Mouse (Mus musculus) monocyte, adult 2 months (primary cell): ENCODE results near the gene Svop.

Source experiments
- DNase-seq, 2 experiments: peaks; one replicate each; pipeline ENCODE4 v3.0.0; 2022; ENCODE audit warnings: low spot score in 2 of 2, low read depth in 1 of 2

Gene Svop

DNA sequence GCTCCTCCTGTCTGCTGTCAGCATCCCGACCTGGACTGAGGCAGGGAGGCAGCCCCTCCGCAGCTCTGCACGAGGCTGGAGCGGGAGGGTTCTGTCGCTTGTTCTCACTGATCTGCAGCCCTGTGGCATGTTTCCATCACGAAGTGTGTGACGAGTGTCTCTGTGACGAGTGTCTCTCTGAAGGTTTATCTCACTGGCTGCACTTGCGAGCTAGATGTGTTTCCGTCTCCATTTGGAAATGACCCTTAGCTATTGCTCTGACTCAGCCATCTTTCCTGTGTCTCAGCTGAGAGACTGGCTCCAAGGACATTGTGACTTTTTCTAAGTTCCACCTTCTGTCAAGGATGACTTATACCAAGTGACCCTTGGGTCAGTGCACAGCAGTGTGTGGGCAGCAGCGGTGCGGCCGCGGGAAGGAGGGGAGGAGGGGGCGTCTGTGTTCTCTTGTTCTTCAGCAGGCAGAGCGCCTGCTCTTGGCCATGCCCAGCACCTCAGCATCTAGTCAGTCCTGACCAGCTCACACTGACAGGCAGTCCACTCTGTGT lies 15.1 kb upstream of the Svop start:
- no peak for DNase-seq

DNA sequence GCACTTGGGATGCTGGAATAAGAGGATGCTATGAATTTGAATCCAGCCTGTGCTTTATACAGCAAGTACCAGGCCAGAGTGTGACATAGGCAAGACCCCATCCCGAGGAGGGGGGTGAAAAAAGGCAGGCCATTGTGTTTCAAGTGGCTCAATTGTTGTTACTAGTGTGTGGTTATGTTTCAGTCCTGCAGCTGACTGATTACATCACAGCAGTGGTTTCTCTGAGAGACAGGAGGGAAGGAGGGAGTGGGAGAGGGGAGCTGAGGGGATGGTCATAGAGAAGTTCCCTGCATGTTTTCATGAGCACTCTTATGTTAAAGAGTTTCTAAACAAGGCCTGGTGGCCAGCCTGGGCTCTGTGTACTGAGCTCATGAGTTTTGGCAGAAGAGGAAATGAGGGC lies 11.4 kb upstream of the Svop start:
- no peak for DNase-seq

DNA sequence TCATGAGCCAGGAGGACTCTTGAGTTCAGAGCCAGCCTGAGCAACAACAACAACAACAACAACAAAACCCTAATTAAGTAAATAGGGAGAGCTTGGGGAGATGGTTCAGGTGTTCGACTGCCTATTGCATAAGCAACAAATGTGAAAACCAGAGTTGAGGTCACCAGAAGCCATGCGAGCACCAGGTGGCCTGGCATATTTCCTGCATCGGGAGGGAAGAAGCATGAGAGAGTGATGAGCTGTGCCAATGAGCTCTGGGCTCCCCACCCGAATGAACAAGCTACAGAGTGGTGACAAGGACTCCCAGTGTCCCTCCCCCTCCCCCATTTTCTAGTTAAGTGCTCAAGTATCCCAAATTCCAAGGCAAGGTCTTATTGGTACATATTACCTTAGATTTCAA lies 10.5 kb upstream of the Svop start:
- no peak for DNase-seq

DNA sequence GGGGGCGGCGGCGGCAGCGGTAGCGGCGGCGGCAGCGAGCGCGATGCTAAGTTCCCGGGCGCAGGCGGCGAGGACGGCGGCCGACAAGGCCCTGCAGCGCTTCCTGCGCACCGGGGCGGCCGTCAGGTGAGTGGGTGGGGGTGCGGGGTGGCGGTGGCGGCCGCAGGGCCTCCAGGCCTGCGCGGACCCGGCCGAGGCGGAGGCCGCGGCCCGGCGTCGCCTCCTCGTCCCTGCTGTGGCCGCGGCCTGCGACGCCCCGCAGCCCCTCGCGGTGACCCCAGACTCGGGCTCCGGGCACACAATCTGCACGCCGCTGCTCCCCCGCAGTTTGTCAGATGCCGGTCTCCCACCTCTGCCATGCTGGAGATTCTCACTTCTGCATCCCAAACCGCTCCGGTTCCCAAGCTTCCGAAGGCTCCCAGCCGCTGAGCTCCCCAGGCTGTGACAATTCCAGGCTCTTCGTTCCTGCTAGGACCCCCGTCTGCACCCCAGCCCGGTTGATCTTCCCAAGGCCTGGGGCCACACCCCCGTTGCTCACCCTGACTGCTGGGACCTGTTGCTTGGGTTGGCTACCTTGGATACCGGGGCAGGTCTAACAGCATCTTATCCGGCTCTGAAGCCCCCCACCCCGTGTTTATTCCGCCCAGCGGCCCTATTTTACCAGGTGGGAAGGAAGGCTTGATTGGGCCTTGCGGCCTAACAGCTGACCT lies 9.2 kb upstream of the Svop start:
- no peak for DNase-seq

DNA sequence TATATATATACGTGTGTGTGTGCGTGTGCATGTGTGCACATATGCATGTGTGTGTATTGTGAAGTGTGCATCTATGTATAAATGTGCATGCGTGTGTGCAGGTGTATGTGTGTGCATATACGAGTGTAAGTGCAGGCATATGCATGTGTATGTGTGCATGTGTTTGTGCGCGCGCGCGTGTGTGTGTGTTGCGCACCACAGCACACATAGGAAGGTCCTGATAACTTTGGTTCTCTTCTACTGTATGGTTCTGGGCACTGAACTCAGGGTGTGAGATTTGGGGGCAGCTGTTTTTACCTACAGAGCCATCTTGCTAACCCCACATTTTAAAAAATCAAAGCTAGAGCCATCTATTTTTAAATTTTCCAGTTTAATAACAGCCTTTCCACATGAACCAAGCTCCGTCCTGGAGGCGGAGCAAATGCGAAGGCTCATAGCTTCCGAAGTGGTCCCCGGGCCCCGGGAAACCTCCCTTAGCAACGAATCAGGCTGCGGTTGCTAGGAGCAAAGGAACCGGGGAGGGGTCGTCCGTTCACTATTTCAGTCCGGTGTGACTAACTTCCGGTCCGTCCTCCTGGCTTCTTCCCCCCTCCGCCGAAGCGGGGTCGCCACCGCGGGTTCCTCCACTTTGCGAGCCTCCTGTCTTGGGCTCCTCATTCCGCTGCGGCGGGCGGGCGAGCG lies 8.5 kb upstream of the Svop start:
- DNase-seq: peak; percentile 53 to 75

DNA sequence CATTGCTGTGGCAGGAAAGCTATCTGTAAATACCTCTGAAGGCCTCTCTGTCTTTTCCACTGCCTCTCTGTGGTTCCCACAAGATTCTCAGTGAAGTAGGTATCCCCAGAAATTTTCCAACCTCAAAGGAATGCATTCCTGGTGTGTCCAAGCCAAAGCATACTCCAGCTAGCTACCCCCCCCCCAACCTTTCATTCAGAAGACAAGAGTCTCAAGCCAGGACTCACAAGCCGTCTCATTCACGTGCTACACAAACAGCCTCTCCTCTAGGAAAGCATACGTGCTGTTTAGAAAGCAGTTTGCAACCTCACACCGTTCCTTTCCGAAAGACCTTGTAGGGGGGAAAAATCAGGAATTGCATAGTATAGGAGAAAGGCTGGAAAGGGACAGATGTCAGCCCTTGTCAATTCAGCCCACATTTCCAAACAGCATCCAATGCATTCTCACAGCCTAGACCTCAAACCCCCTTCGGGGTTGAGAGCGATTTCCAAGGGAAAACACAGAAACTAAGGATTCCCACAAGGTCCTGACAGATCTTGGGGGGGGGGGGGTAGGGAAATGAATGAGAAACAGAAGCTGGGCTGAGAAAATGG lies 853 bp downstream of the Svop start:
- no peak for DNase-seq

DNA sequence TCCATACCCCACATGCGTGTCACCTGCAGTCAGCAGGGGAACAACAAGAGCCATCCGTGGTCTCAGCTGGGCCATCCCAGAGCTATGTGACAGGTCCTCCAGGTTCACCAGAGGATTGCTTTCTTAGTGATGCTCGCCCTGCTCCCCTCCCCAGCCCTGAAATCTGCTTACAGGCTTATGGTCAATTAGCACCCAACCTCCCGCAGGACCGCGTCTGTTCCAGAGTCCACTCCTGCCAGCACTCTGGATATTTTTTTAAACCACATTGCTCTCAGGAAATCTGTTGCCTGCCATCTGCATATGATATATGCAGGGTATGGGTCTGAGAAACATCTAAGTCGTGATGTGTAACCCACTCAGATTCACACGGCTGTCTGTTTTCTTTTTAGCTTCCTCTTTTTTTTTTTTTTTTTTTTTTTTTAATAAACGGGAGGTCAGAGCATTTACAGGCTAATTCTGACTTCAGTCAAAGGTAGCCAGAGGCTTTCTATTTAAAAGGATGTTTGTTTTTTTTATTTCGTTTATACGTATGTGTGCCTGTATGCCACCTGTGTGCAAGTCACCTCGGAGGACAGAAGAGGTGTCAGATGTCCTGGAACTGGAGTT lies 3.4 kb downstream of the Svop start:
- no peak for DNase-seq

DNA sequence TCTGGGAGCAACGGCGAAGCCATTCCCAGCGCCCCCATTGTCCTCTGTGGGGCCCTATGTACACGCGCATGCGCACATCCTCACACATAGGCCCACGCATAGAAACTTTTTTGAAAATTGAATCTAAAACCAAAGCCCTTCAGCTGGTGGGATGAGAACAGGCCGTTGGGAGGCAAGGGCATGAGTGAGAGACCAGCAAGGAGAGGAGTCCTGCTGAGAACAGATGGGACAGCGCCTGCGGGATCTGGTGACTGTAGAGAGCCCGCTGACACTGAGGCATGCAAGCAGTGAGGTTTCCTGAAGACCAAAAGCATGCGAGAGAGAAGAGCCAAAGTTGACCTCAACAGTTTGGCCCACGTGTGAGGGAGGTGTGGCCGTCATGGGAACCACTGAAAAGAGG lies 5.9 kb downstream of the Svop start:
- DNase-seq: no peak

DNA sequence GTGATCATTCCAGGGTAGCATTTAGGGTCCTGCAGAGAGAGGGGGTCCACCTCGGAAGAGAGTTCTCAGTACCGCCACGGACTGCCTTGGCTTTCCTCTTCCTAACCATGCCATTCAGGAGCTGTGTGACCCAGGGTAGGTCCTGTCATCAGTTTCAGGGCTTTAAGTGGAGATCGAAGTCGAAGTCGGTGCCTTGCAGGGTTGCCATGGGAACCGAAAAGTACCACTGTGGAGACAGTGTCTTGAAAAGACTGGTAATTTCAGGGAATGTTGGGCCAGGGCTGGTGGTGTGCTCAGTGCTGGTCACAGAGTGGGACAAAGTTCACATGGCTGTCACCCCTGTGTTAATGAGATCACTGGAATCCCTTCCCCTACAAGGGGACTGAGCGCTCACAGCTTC lies 14.4 kb downstream of the Svop start:
- no peak for DNase-seq

- no peak for DNase-seq
These were observed 19.1 kb downstream of the Svop start for GRCm38 (mm10) chr5:114072262-114072661.

GRCm38 (mm10) chr5:114070858-114071257 lies 20.5 kb downstream of the Svop start:
- DNase-seq: no peak

- no peak for DNase-seq
These were observed 23.4 kb downstream of the Svop start for GRCm38 (mm10) chr5:114067982-114068381.

GRCm38 (mm10) chr5:114067543-114067942 lies 23.8 kb downstream of the Svop start:
- no peak for DNase-seq

GRCm38 (mm10) chr5:114066601-114067000 lies 24.8 kb downstream of the Svop start:
- no peak for DNase-seq

GRCm38 (mm10) chr5:114065161-114065560 lies 26.2 kb downstream of the Svop start, which contains the start of gene Usp30:
Usp30 (plus strand) TSS chr5:114065461.
- DNase-seq: no peak

DNA sequence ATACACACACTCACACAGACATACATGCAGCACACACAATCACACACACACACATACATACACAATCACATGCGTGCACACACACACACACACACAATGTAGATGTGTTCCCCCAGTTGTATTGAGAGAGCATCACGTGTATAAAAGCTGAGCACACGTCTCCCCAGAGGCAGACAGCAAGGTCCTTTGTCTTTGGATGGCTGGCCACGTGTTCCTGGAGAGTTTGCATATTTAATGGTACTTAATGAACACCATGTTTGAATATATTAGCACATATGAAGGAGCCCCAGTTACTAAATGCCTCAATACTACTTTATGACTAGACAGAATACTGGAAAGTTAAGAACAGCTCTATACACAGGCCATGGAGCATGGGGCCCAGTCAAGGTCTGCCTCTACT lies 27.4 kb downstream of the Svop start:
- DNase-seq: no peak

DNA sequence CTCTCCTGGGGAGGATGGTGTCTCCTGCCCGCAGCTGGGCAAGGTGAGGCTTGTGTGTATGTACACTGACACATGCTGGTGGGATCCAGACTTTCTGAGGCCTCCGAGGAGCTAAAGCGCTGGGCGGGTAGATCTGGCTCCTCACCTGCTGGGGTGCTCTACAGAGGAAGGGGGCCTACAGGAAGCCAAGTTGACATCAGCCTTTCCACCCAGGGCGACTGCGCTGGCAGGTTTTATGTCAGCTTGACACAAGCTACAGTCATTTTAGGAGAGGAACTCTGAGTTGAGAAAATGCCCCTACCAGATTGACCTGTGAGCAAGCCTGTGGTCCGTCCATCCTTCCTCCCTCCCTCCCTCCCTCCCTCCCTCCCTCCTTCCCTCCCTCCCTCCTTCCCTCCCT lies 29.7 kb downstream of the Svop start:
- no peak for DNase-seq

GRCm38 (mm10) chr5:114057129-114057731 lies 34.1 kb downstream of the Svop start:
- DNase-seq: no peak

- no peak for DNase-seq
These were observed 39.1 kb downstream of the Svop start for GRCm38 (mm10) chr5:114052246-114052761.

DNA sequence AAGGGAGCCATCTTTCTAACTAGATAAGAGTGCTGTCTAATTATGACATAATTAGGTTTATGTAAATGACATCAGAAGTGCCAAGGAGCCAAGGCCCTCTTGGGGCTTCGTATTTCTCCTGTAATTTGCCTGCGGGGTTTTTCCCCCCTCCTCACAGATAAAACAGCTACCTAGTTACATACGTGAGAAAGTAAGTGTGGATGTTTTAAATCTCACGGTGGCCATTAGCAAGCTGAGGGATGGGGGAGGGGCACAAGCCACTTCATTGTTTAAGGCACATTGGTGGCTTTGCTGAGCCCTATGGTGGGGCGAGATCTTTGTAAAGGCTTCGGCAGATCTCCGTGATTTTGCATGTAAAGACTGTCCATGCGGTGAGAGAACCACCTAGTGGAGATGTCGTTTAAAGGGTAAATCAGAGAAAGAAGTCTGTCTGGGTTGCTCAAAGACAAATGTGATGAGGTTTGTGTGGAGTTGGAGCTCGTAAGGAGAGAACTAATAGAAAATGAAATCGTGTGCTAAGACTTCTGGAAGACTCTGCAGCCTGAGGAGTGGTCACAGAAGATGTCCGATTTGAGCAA lies 42.5 kb downstream of the Svop start:
- no peak for DNase-seq

DNA sequence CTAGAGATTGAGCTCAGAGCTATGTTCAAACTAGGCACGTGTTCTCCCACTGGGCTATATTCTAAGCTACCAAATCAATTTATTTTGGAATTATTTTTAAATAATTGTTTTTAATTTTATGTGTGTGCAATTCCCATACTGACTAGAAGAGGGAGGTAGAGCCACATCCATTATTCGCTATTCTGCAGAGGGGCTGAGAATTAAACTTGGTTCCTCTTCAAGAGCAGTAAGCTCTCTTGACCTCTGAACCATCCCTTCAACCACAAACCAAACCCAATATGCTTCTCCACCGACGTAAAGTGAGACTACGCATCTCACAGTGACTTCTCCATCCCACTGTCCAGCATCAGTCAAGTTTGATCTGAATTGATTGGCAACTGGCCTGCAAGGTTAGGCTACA lies 44.2 kb downstream of the Svop start:
- no peak for DNase-seq
